Mouse (Mus musculus) adrenal gland, postnatal 25 days (tissue): Measurements from ENCODE around the gene Hba-a2. TPM values are rescaled to one million over a fixed set of nuclear protein-coding genes. Genes with fewer than 3 reads are reported as not detected.
"Not testable (repeated sequence)": the region's sequence is repeated elsewhere in the genome, so short reads cannot be mapped to it uniquely, and the experiment has no call there.

Experiments
- DNase-seq: peaks from one replicate; pipeline ENCODE4 v3.0.0; 2021; ENCODE audit warnings: mixed read lengths
- total RNA-seq: library from RNA; stranded (reverse); gene quantifications from 2 replicates; pipeline ENCODE4 v1.2.3, GENCODE M21; 2021

Hba-a2 gene
- total RNA-seq, 1 experiment from 2014 or later = 1,730 TPM

GRCm38 (mm10) chr11:32283091-32283777 is 13.1 kb upstream of the Hba-a2 start, which contains the start of gene Hba-a1:
TSS of gene Hba-a1 (plus strand) at chr11:32283511.
- not testable (repeated sequence) for DNase-seq

DNA sequence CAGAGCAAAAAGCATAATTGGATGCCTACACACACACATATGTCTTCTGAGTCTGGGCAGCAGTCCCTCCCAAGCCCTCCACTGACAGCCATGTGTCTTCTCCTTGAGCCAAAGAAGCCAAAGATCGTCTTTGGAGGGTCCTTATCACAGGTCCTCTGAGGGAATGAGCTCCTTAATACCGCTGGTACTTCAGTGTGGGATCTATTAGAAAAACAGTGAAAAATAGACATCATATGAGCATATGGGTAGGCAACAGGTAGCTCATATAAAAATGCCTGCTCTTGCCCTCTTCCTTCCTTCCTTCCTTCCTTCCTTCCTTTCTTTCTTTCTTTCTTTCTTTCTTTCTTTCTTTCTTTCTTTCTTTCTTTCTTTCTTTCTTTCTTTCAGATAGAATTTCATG is 11.7 kb upstream of the Hba-a2 start:
- DNase-seq = not testable (repeated sequence)

- no peak for DNase-seq
These were observed 11.1 kb upstream of the Hba-a2 start for GRCm38 (mm10) chr11:32285031-32285775.

DNA sequence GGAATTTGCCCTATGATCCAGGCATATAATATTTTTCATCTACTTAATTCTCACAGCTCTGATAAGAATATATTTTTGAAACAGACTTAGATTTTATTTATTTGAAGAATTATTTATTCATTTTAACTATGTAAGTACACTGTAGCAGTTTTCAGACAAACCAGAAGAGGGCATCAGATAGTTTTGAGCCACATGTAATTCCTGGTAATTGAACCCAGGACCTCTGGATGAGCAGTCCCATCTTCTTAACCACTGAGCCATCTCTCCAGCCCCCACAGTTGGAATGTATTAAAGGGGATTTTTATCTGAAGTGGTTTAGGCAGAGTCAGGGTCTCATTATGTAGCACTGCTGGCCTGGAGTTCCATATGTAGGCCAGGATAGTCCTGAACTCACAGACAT is 10.4 kb upstream of the Hba-a2 start:
- not testable (repeated sequence) for DNase-seq

GRCm38 (mm10) chr11:32286695-32287492 is 9.4 kb upstream of the Hba-a2 start, which contains the start of gene Hbq1b:
TSS of gene Hbq1b (plus strand) at chr11:32286965.
- peak; percentile 80 for DNase-seq

DNA sequence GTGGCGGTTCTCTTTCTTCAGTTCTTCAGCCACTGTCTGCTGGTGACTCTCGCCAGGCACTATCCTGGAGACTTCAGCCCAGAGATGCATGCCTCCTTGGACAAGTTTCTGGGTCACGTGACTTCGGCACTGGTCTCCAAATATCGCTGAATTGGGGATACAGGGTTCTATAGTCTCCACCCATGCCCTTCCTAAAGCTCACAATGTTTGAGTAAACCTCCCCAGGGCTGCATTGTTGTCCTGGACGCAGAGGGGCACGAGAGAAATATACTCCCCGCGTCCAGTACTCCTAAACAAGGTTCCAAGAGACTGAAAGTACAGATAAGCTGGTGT is 8.8 kb upstream of the Hba-a2 start:
- DNase-seq = no peak

DNA sequence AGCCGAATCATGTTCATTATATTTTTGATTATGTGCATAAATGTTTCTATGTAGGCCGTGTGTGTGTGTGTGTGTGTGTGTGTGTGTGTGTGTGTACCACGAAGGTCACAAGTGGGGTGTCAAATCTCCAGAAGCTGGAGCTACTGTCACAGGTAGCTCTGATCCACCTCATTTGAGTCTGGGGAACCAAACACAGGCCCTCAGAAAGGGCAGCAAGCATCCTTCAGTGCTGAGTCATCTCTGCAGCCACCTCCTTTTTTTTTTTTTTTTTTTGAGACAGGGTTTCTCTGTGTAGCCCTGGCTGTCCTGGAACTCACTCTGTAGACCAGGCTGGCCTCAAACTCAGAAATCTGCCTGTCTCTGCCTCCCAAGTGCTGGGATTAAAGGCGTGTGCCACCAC is 3.5 kb upstream of the Hba-a2 start:
- DNase-seq = not testable (repeated sequence)

- DNase-seq = not testable (repeated sequence)
These were observed 2.8 kb upstream of the Hba-a2 start for GRCm38 (mm10) chr11:32293479-32293878.

DNA sequence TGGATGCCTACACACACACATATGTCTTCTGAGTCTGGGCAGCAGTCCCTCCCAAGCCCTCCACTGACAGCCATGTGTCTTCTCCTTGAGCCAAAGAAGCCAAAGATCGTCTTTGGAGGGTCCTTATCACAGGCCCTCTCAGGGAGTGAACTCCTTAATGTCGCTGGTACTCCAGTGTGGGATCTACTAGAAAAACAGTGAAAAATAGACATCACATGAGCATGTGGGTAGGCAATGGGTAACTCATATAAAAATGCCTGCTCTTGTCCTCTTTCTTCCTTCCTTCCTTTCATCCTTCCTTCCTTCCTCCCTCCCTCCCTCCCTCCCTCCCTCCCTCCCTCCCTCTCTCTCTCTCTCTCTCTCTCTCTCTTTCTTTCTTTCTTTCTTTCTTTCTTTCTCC is 1.1 kb downstream of the Hba-a2 start:
- DNase-seq = not testable (repeated sequence)

DNA sequence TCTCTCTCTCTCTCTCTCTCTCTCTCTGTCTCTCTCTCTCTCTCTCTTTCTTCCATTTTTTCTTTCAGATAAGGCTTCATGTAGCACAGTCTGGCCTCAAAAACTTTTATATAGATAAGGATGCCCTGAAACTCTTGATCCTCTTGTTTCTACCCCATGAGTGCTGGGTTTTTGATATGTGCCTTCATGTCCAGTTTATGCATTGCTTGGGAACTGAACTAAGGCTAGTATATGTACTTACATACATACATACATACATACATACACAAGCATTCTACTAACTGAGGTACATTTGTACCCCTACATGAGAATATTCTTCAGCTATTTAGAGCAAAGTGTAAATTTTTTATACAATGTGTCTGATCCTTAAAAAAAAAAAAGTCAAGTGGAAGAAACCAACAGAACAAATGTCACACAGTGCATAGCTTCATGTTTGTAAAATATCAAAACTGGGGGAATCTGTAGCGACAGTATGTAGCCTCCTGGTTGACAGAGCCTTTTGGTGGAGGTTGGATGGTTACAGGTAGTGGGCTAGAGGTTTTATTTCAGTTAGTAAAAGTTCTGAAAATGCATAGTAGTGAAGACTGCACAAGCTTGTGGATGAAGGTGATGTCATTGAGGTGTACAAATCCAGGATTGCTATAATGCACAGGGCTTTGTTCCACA is 1.7 kb downstream of the Hba-a2 start:
- DNase-seq = no peak

- DNase-seq = no peak
These were observed 2.2 kb downstream of the Hba-a2 start for GRCm38 (mm10) chr11:32298532-32298918.

GRCm38 (mm10) chr11:32299865-32300264 is 3.6 kb downstream of the Hba-a2 start, which contains the start of gene Hbq1a:
TSS of gene Hbq1a (plus strand) at chr11:32300069.
- DNase-seq = peak; percentile 65

DNA sequence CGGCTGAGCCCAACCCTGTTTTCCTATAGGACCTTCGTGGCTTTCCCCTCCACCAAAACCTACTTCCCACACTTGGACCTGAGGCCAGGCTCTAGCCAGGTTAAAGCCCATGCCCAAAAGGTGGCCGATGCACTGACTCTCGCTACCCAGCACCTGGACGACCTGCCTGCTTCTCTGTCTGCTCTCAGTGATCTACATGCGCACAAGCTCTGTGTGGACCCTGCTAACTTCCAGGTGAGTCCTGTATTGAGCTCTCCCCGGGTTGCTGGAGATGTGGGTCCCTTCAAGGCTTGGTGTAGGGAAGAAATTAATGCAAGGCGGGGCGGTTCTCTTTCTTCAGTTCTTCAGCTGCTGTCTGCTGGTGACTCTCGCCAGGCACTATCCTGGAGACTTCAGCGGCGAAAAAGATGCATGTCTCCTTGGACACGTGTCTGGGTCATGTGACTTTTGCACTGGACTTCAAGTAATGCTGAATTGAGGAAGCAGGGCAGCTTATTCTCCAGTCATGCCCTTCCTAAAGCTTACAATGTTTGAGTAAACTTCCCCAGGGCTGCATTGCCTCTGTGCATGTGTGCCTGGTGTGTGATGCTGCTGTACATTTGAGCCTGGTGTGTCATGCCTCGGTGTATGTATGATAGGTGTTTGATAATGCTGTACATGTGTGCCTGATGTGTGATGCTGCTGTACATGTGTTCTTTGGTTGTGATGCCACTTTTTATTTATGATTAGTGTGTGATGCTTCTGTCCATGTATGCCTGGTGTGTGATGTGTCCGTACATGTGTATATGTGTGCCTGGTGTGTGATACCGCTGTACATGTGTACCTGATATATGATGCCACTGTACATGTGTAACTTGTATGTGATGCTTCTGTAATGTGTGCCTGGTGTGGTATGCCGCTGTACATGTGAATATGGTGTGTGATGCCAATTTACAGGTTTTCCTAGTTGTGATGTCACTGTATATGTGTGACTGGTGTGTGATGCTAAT is 4.3 kb downstream of the Hba-a2 start:
- no peak for DNase-seq

DNA sequence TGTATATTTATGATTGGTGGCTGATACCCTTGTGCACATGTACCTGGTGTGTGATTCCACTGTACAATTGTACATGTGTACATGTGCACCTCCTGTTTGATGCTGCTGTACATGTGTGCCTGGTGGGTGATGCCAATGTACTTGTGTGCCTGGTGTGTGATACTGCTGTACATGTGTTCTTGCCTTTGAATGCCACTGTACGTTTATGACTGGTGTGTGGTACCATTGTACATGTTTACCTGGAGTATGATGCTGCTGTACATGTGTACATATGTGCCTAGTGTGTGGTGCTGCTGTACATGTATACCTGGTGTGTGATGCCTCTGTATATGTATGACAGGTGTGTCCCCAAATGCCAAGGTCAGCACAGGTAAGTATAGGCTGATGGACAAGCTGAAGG is 5.2 kb downstream of the Hba-a2 start:
- DNase-seq = no peak

- no peak for DNase-seq
These were observed 6.6 kb downstream of the Hba-a2 start for GRCm38 (mm10) chr11:32302824-32303419.

DNA sequence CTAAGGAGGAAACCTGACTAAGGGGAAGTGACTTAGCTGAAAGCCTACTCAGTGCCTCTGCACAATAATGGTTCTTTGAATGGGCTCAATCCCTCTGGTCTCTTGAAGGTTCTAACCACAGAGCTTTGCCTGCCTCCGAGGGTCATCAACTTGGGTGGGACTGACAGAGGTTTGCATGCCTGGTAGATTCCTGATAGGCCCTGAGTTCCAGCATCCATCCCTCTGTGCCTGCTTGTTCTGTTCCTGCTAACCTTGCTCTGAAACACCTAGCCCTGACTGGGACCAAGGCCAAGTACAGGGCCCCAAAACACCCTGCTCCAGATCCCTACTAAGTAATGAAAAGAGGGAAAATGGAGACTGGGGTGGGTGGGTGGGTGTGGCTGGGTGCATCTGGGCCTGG is 7.2 kb downstream of the Hba-a2 start:
- DNase-seq = no peak

DNA sequence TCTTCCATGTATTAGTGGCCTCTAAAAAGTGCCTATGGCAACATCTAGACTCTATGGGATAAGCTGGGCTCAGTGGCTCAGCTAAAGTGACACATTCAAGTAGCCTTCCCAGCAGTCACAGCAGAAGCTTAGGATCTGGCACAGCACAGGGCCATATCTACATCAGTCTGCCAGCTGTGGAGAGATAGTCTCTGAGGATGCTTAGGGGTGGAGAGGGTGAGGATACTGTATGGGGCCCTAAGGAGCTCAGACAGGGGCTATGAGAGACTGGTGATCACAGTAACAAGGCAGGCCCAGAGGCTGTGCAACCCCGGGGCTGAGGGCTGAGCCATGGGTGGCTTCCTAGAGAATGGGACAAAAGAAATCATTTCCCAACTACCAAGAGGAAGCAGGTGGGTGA is 10.7 kb downstream of the Hba-a2 start:
- DNase-seq = no peak

- DNase-seq = no peak
These were observed 13.2 kb downstream of the Hba-a2 start for GRCm38 (mm10) chr11:32309446-32309845.

GRCm38 (mm10) chr11:32309928-32310327 is 13.6 kb downstream of the Hba-a2 start:
- DNase-seq = no peak

GRCm38 (mm10) chr11:32316009-32316408 is 19.7 kb downstream of the Hba-a2 start:
- DNase-seq = no peak
